Mouse (Mus musculus): ENCODE measurements around the gene March10. TPM values are rescaled to one million over a fixed set of nuclear protein-coding genes. Genes with fewer than 3 reads are reported as not detected.

March10 gene
- polyA plus RNA-seq (2015; fragmentation: Nextera tagmentation; extraction: Ambion mirVana), result not detected in 2 replicates

DNA sequence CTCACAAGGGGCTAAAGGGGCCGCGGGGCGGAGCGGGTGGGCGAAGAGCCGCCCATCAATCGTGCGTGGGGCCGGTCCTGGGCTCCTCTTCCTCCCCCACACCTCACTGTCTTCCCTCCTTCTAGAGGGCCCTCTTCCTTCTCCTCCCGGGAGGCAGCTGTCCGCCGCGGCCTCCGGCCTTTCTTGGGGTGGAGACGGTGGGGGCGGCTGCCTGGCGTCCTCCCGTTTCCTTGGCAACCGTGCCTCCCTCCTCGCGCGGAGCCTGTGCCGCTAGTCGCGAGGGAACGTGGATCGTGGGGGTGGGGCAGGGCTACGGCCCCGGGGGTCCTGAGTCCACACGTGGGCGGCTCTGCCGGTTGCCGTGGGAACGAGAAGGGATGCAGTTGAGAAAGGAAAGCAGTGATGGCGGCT is at the start of gene March10:
Gene March10, minus strand, starts transcription at position 239 of the 411 bp plus-strand sequence.
- no peaks in the 10 kb centered on the region for H3K36me3 ChIP-seq (ENCODE audit: control insufficient read depth, insufficient read depth)
- H3K9me3 ChIP-seq (replicated peaks; ENCODE audit: control insufficient read depth, low read length), result no peaks in the 10 kb centered on the region
- H3K4me2 ChIP-seq (ENCODE audit: low read depth, low read length), result peak within 1 kb of the TSS; percentile 20; the same call in 1 of the 2 replicates
- no peak within 1 kb of the TSS for H3K27ac ChIP-seq (ENCODE audit: low read length)
- peak within 1 kb of the TSS; percentile 24 for H3K4me3 ChIP-seq (ENCODE audit: low read depth, low read length)
- no peaks in the 10 kb centered on the region for H3K4me1 ChIP-seq (ENCODE audit: control insufficient read depth, low read depth, low read length)
- no peak for ATAC-seq (ENCODE audit: low read depth)
- H3K9ac ChIP-seq (ENCODE audit: low read depth, low read length), result no peak within 1 kb of the TSS
- peaks cover 20% of the 10 kb centered on the region for H3K27me3 ChIP-seq (ENCODE audit: control insufficient read depth, insufficient read depth, low read depth, low read length)
- 5% methylated on average over 35 of the region's 35 CpGs for WGBS (ENCODE audit: insufficient replicate concordance)

DNA sequence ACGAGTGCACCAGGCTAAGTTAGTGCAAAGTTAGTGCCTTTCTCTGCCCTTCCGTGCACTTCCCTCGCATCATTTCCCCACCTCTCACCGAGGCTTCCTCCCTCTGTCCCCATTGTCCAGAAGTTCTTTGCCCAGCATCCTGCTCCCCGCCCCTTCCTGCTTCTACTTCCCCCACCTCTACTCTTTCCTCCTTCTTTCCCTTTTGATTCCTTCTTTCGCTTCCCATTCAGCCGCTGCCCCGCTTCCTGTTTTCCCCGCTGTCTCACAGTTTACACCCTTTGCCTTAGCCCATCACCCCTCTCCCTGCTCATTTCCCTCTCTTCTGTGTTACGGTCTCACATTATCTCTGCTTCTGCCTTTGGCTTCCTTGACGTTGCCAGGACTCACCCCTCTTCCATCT is 49.8 kb upstream of the March10 start:
- no peak for ATAC-seq (ENCODE audit: low read depth)
- 21% methylated on average over 11 of the region's 11 CpGs for WGBS (ENCODE audit: insufficient replicate concordance)
- no peaks in the 10 kb centered on the region for H3K36me3 ChIP-seq (ENCODE audit: control insufficient read depth, insufficient read depth)
- H3K9me3 ChIP-seq (replicated peaks; ENCODE audit: control insufficient read depth, low read length), result no peaks in the 10 kb centered on the region
- H3K4me1 ChIP-seq (ENCODE audit: control insufficient read depth, low read depth, low read length), result no peaks in the 10 kb centered on the region
- H3K4me3 ChIP-seq (ENCODE audit: low read depth, low read length), result no peak overlapping the region
- no peaks in the 10 kb centered on the region; the same call in 1 of the 2 replicates for H3K27me3 ChIP-seq (ENCODE audit: control insufficient read depth, insufficient read depth, low read depth, low read length)
- no peak overlapping the region for H3K4me2 ChIP-seq (ENCODE audit: low read depth, low read length)
- H3K9ac ChIP-seq (ENCODE audit: low read depth, low read length), result no peak overlapping the region
- no peak overlapping the region for H3K27ac ChIP-seq (ENCODE audit: low read length)

GRCm38 (mm10) chr11:105505038-105505437 is 48.5 kb upstream of the March10 start:
- Histone ChIP-seq H3K4me1 (ENCODE audit: control insufficient read depth, low read depth, low read length) (no peaks in the 10 kb centered on the region), H3K27ac (ENCODE audit: low read length) (no peak overlapping the region), H3K4me3 (ENCODE audit: low read depth, low read length) (no peak overlapping the region), H3K36me3 (ENCODE audit: control insufficient read depth, insufficient read depth) (no peaks in the 10 kb centered on the region), H3K9me3 (replicated peaks; ENCODE audit: control insufficient read depth, low read length) (no peaks in the 10 kb centered on the region), H3K9ac (ENCODE audit: low read depth, low read length) (no peak overlapping the region), H3K4me2 (ENCODE audit: low read depth, low read length) (no peak overlapping the region), H3K27me3 (ENCODE audit: control insufficient read depth, insufficient read depth, low read depth, low read length) (no peaks in the 10 kb centered on the region; the same call in 1 of the 2 replicates)
- 62% methylated on average over 3 of the region's 3 CpGs for WGBS (ENCODE audit: insufficient replicate concordance)
- ATAC-seq (ENCODE audit: low read depth), result no peak

DNA sequence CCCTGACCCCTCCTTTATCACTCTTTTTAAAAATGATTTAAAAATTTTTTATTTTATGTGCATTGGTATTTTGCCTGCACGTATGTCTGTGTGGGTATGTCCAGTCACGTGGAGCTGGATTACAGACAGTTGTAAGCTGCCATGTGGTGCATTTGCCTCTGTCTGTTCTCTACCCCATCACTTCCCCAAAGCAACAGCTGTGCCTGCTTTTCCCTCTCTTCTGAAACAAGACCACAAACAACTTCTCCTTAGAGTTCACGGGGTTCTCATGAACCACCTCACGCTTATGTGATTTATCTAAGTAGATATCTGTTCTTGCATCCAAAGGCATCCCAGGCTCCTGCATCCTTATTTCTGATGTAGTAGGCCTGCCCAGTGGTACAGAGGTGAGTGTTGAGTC is 45.8 kb upstream of the March10 start:
- WGBS (ENCODE audit: insufficient replicate concordance), result 21% methylated on average over 4 of the region's 4 CpGs
- Histone ChIP-seq H3K4me3 (ENCODE audit: low read depth, low read length) (no peak overlapping the region), H3K9ac (ENCODE audit: low read depth, low read length) (no peak overlapping the region), H3K36me3 (ENCODE audit: control insufficient read depth, insufficient read depth) (no peaks in the 10 kb centered on the region), H3K4me2 (ENCODE audit: low read depth, low read length) (no peak overlapping the region), H3K27ac (ENCODE audit: low read length) (no peak overlapping the region), H3K9me3 (replicated peaks; ENCODE audit: control insufficient read depth, low read length) (no peaks in the 10 kb centered on the region), H3K4me1 (ENCODE audit: control insufficient read depth, low read depth, low read length) (no peaks in the 10 kb centered on the region), H3K27me3 (ENCODE audit: control insufficient read depth, insufficient read depth, low read depth, low read length) (no peaks in the 10 kb centered on the region; the same call in 1 of the 2 replicates)
- ATAC-seq (ENCODE audit: low read depth), result no peak

DNA sequence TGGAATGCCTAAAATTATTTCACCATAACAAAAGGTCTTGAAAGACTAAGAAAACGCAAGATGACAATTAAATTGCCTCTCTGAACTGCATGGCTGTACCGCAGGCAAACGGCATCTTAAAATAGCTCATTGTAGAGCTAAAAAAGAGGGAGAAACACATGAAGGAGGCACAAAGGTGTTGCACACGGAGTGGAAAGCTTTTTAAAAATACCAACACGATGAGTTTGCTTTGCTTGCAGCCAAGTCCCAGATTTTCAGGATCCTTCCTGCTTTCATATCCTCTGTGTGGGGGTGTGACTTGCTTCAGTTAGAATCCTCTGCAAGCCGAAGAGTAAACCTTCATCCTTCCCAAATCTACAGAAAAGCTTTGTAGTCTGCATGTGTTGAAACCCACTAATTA is 41.0 kb upstream of the March10 start:
- Histone ChIP-seq H3K27me3 (ENCODE audit: control insufficient read depth, insufficient read depth, low read depth, low read length) (no peaks in the 10 kb centered on the region), H3K9ac (ENCODE audit: low read depth, low read length) (no peak overlapping the region), H3K4me2 (ENCODE audit: low read depth, low read length) (no peak overlapping the region), H3K36me3 (ENCODE audit: control insufficient read depth, insufficient read depth) (no peaks in the 10 kb centered on the region), H3K9me3 (replicated peaks; ENCODE audit: control insufficient read depth, low read length) (no peaks in the 10 kb centered on the region), H3K27ac (ENCODE audit: low read length) (no peak overlapping the region), H3K4me3 (ENCODE audit: low read depth, low read length) (no peak overlapping the region), H3K4me1 (ENCODE audit: control insufficient read depth, low read depth, low read length) (no peaks in the 10 kb centered on the region)
- WGBS (ENCODE audit: insufficient replicate concordance), result 62% methylated on average over 6 of the region's 6 CpGs
- ATAC-seq (ENCODE audit: low read depth), result no peak

DNA sequence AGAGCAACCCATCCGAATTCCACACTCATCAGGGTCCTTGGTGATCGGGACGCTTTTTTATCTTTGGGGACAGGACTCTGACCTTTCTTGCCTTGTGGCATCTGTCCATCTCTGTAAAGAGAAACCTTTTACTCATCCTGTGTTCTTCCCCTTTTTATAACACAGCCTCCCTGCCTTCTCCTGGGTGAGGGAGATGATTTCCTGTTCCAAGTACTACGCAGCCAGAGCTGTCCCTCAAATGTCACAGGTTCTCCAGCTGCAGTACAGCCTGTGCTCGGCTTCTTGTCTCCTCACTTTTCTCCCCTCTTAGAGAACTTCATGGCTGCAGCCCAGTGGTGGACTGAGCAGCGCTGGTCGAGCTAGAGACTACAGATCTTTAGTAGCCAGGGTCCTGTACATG is 40.1 kb upstream of the March10 start:
- Histone ChIP-seq H3K4me3 (ENCODE audit: low read depth, low read length) (no peak overlapping the region), H3K9ac (ENCODE audit: low read depth, low read length) (no peak overlapping the region), H3K27me3 (ENCODE audit: control insufficient read depth, insufficient read depth, low read depth, low read length) (no peaks in the 10 kb centered on the region), H3K4me1 (ENCODE audit: control insufficient read depth, low read depth, low read length) (no peaks in the 10 kb centered on the region), H3K27ac (ENCODE audit: low read length) (no peak overlapping the region), H3K4me2 (ENCODE audit: low read depth, low read length) (no peak overlapping the region), H3K36me3 (ENCODE audit: control insufficient read depth, insufficient read depth) (no peaks in the 10 kb centered on the region), H3K9me3 (replicated peaks; ENCODE audit: control insufficient read depth, low read length) (no peaks in the 10 kb centered on the region)
- ATAC-seq (ENCODE audit: low read depth), result no peak
- 25% methylated on average over 7 of the region's 7 CpGs for WGBS (ENCODE audit: insufficient replicate concordance)

DNA sequence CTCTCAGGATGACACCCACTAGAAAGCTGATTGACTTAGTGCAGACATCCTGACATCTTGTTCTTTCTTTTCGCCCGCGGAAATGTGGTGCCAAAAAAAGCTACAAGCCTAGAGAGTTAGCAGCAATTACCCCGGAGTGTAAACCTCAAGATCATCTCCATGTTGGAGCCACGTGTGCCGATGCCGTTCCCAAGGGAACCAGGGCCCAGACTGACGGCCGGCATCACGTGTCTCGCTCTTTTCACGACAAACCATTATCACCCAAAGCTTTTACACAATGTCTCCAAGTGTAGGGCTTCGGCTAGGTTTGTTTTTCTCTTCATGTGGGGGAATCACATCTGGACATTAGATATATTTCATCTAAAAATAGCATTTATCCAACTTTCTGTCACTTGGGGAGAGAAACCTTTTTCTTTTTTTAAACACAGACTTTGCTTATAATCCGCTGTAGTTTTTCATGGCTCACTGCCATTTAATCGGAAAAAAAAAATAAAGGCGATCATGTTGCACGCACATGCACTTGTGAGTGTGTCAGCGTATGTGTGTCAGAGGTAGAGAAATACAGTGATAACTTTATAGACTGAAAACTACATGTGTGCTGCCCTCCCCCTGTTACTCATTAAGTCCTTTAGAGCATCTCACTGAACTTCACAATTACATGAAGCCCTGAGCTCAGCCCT is 39.2 kb upstream of the March10 start:
- Histone ChIP-seq H3K9ac (ENCODE audit: low read depth, low read length) (no peak overlapping the region), H3K36me3 (ENCODE audit: control insufficient read depth, insufficient read depth) (no peaks in the 10 kb centered on the region), H3K4me1 (ENCODE audit: control insufficient read depth, low read depth, low read length) (no peaks in the 10 kb centered on the region), H3K9me3 (replicated peaks; ENCODE audit: control insufficient read depth, low read length) (no peaks in the 10 kb centered on the region), H3K4me3 (ENCODE audit: low read depth, low read length) (no peak overlapping the region), H3K27me3 (ENCODE audit: control insufficient read depth, insufficient read depth, low read depth, low read length) (no peaks in the 10 kb centered on the region), H3K27ac (ENCODE audit: low read length) (no peak overlapping the region), H3K4me2 (ENCODE audit: low read depth, low read length) (no peak overlapping the region)
- 76% methylated on average over 18 of the region's 18 CpGs for WGBS (ENCODE audit: insufficient replicate concordance)
- ATAC-seq (ENCODE audit: low read depth), result no peak

GRCm38 (mm10) chr11:105494786-105495369 is 38.3 kb upstream of the March10 start:
- Histone ChIP-seq H3K27me3 (ENCODE audit: control insufficient read depth, insufficient read depth, low read depth, low read length) (no peaks in the 10 kb centered on the region), H3K4me3 (ENCODE audit: low read depth, low read length) (no peak overlapping the region), H3K4me2 (ENCODE audit: low read depth, low read length) (no peak overlapping the region), H3K9me3 (replicated peaks; ENCODE audit: control insufficient read depth, low read length) (no peaks in the 10 kb centered on the region), H3K27ac (ENCODE audit: low read length) (no peak overlapping the region), H3K9ac (ENCODE audit: low read depth, low read length) (no peak overlapping the region), H3K4me1 (ENCODE audit: control insufficient read depth, low read depth, low read length) (no peaks in the 10 kb centered on the region), H3K36me3 (ENCODE audit: control insufficient read depth, insufficient read depth) (no peaks in the 10 kb centered on the region)
- 70% methylated on average over 6 of the region's 6 CpGs for WGBS (ENCODE audit: insufficient replicate concordance)
- ATAC-seq (ENCODE audit: low read depth), result no peak

DNA sequence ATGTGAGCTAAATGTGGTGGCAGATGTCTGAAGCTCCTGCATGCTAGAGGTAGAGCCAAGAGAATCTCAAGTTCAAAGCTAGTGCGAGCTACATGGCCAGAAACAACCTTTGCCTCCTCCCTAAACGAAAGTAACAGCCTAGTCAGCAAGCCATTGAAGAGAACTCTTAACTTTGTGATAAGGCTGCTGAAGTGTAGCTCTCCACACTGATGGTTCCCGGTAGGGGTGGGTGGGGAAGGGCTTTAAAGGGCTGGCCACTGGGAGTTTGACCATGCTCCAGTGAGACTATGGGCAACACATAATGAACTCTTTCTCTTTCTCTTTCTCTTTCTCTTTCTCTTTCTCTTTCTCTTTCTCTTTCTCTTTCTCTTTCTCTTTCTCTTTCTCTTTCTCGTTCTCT is 35.9 kb upstream of the March10 start:
- no peaks in the 10 kb centered on the region for H3K36me3 ChIP-seq (ENCODE audit: control insufficient read depth, insufficient read depth)
- no peak overlapping the region for H3K27ac ChIP-seq (ENCODE audit: low read length)
- H3K9me3 ChIP-seq (replicated peaks; ENCODE audit: control insufficient read depth, low read length), result no peaks in the 10 kb centered on the region
- no peak for ATAC-seq (ENCODE audit: low read depth)
- no peak overlapping the region for H3K9ac ChIP-seq (ENCODE audit: low read depth, low read length)
- no peak overlapping the region for H3K4me3 ChIP-seq (ENCODE audit: low read depth, low read length)
- no peaks in the 10 kb centered on the region for H3K4me1 ChIP-seq (ENCODE audit: control insufficient read depth, low read depth, low read length)
- no peaks in the 10 kb centered on the region for H3K27me3 ChIP-seq (ENCODE audit: control insufficient read depth, insufficient read depth, low read depth, low read length)
- WGBS (ENCODE audit: insufficient replicate concordance), result 57% methylated on average over 4 of the region's 4 CpGs
- no peak overlapping the region for H3K4me2 ChIP-seq (ENCODE audit: low read depth, low read length)

Data from liver, embryonic 16.5 days (tissue).